Mouse (Mus musculus): ENCODE results near the gene Map2k4. TPM values are rescaled to one million over a fixed set of nuclear protein-coding genes. Genes with fewer than 3 reads are reported as not detected.

Gene Map2k4
- polyA plus RNA-seq, 1 experiment from 2014 or later: 72.1 TPM

- no peaks in the 10 kb centered on the region for H3K9me3 ChIP-seq
- H3K27ac ChIP-seq: no peak overlapping the region
- no peak for ATAC-seq
- no peak overlapping the region for H3K4me3 ChIP-seq (replicated peaks)
- H3K27me3 ChIP-seq: no peaks in the 10 kb centered on the region
- H3K4me2 ChIP-seq (replicated peaks): no peak overlapping the region
- H3K4me1 ChIP-seq (replicated peaks): no peaks in the 10 kb centered on the region
- H3K9ac ChIP-seq (replicated peaks): no peak overlapping the region
- peaks cover 2% of the 10 kb centered on the region; the same call in 1 of the 2 replicates for H3K36me3 ChIP-seq
Observed at GRCm38 (mm10) chr11:65739880-65740279, 48.2 kb downstream of the Map2k4 start.

GRCm38 (mm10) chr11:65734656-65735055 lies 53.4 kb downstream of the Map2k4 start:
- Histone ChIP-seq H3K4me2 (replicated peaks) (no peak overlapping the region), H3K9ac (replicated peaks) (no peak overlapping the region), H3K27ac (no peak overlapping the region), H3K4me1 (replicated peaks) (no peaks in the 10 kb centered on the region), H3K36me3 (peaks cover 8% of the 10 kb centered on the region), H3K4me3 (replicated peaks) (no peak overlapping the region), H3K9me3 (no peaks in the 10 kb centered on the region), H3K27me3 (no peaks in the 10 kb centered on the region)
- ATAC-seq: no peak
- WGBS: 86% methylated on average over 7 of the region's 7 CpGs

GRCm38 (mm10) chr11:65729623-65730217 lies 58.4 kb downstream of the Map2k4 start:
- Histone ChIP-seq H3K4me1 (replicated peaks) (no peaks in the 10 kb centered on the region), H3K4me3 (replicated peaks) (no peak overlapping the region), H3K36me3 (peaks cover 13% of the 10 kb centered on the region), H3K9ac (replicated peaks) (no peak overlapping the region), H3K9me3 (no peaks in the 10 kb centered on the region), H3K27me3 (no peaks in the 10 kb centered on the region), H3K4me2 (replicated peaks) (no peak overlapping the region), H3K27ac (no peak overlapping the region)
- 95% methylated on average over 6 of the region's 6 CpGs for WGBS
- ATAC-seq: no peak

- ATAC-seq: no peak
- Histone ChIP-seq H3K27ac (no peak overlapping the region), H3K9me3 (no peaks in the 10 kb centered on the region), H3K27me3 (no peaks in the 10 kb centered on the region), H3K4me2 (replicated peaks) (no peak overlapping the region), H3K4me3 (replicated peaks) (no peak overlapping the region), H3K9ac (replicated peaks) (no peak overlapping the region), H3K36me3 (peaks cover 10% of the 10 kb centered on the region), H3K4me1 (replicated peaks) (no peaks in the 10 kb centered on the region)
- WGBS: 97% methylated on average over 4 of the region's 4 CpGs
Observed at GRCm38 (mm10) chr11:65728906-65729305, 59.2 kb downstream of the Map2k4 start.

- Histone ChIP-seq H3K4me2 (replicated peaks) (no peak overlapping the region), H3K4me3 (replicated peaks) (no peak overlapping the region), H3K27ac (no peak overlapping the region), H3K4me1 (replicated peaks) (no peaks in the 10 kb centered on the region), H3K9me3 (no peaks in the 10 kb centered on the region), H3K36me3 (peaks cover 13% of the 10 kb centered on the region), H3K27me3 (no peaks in the 10 kb centered on the region), H3K9ac (replicated peaks) (no peak overlapping the region)
- no peak for ATAC-seq
- 84% methylated on average over 2 of the region's 2 CpGs for WGBS
Observed at GRCm38 (mm10) chr11:65723715-65724114, 64.4 kb downstream of the Map2k4 start.

- Histone ChIP-seq H3K4me3 (replicated peaks) (no peak overlapping the region), H3K4me1 (replicated peaks) (no peaks in the 10 kb centered on the region), H3K27ac (no peak overlapping the region), H3K36me3 (peaks cover 13% of the 10 kb centered on the region), H3K9me3 (no peaks in the 10 kb centered on the region), H3K9ac (replicated peaks) (no peak overlapping the region), H3K27me3 (no peaks in the 10 kb centered on the region), H3K4me2 (replicated peaks) (no peak overlapping the region)
- ATAC-seq: no peak
- WGBS: 81% methylated on average over 3 of the region's 3 CpGs
Observed at GRCm38 (mm10) chr11:65721615-65722014, 66.5 kb downstream of the Map2k4 start.

- H3K36me3 ChIP-seq: peaks cover 11% of the 10 kb centered on the region; the same call in 1 of the 2 replicates
- H3K4me1 ChIP-seq (replicated peaks): no peaks in the 10 kb centered on the region
- WGBS: 84% methylated on average over 1 of the region's 1 CpGs
- H3K9me3 ChIP-seq: no peaks in the 10 kb centered on the region
- H3K9ac ChIP-seq (replicated peaks): no peak overlapping the region
- H3K4me3 ChIP-seq (replicated peaks): no peak overlapping the region
- no peak for ATAC-seq
- H3K27me3 ChIP-seq: no peaks in the 10 kb centered on the region
- no peak overlapping the region for H3K4me2 ChIP-seq (replicated peaks)
- no peak overlapping the region for H3K27ac ChIP-seq
Observed at GRCm38 (mm10) chr11:65719960-65720359, 68.1 kb downstream of the Map2k4 start.

- Histone ChIP-seq H3K36me3 (peaks cover 13% of the 10 kb centered on the region; the same call in 1 of the 2 replicates), H3K4me3 (replicated peaks) (no peak overlapping the region), H3K4me2 (replicated peaks) (no peak overlapping the region), H3K27ac (no peak overlapping the region), H3K4me1 (replicated peaks) (peaks cover 9% of the 10 kb centered on the region; the same call in 1 of the 2 replicates), H3K27me3 (no peaks in the 10 kb centered on the region), H3K9ac (replicated peaks) (no peak overlapping the region), H3K9me3 (no peaks in the 10 kb centered on the region)
- ATAC-seq: no peak
- 91% methylated on average over 4 of the region's 4 CpGs for WGBS
Observed at GRCm38 (mm10) chr11:65713830-65714229, 74.3 kb downstream of the Map2k4 start.

GRCm38 (mm10) chr11:65712754-65713306 lies 75.3 kb downstream of the Map2k4 start:
- peaks cover 18% of the 10 kb centered on the region for H3K36me3 ChIP-seq
- no peak overlapping the region for H3K27ac ChIP-seq
- no peaks in the 10 kb centered on the region for H3K9me3 ChIP-seq
- no peak overlapping the region for H3K4me2 ChIP-seq (replicated peaks)
- H3K4me1 ChIP-seq (replicated peaks): peaks cover 9% of the 10 kb centered on the region; the same call in 1 of the 2 replicates
- ATAC-seq: no peak
- no peak overlapping the region for H3K4me3 ChIP-seq (replicated peaks)
- WGBS: 76% methylated on average over 6 of the region's 6 CpGs
- H3K9ac ChIP-seq (replicated peaks): no peak overlapping the region
- no peaks in the 10 kb centered on the region for H3K27me3 ChIP-seq

GRCm38 (mm10) chr11:65706784-65707183 lies 81.3 kb downstream of the Map2k4 start:
- no peaks in the 10 kb centered on the region for H3K27me3 ChIP-seq
- no peak overlapping the region for H3K27ac ChIP-seq
- H3K4me3 ChIP-seq (replicated peaks): no peak overlapping the region
- peaks cover 28% of the 10 kb centered on the region for H3K36me3 ChIP-seq
- ATAC-seq: no peak
- H3K9me3 ChIP-seq: no peaks in the 10 kb centered on the region
- over 99% methylated on average over 4 of the region's 4 CpGs for WGBS
- H3K4me1 ChIP-seq (replicated peaks): no peaks in the 10 kb centered on the region
- no peak overlapping the region for H3K4me2 ChIP-seq (replicated peaks)
- H3K9ac ChIP-seq (replicated peaks): no peak overlapping the region

- no peak overlapping the region for H3K9ac ChIP-seq (replicated peaks)
- H3K4me1 ChIP-seq (replicated peaks): no peaks in the 10 kb centered on the region
- no peak for ATAC-seq
- H3K4me3 ChIP-seq (replicated peaks): no peak overlapping the region
- H3K36me3 ChIP-seq: peaks cover 29% of the 10 kb centered on the region
- H3K9me3 ChIP-seq: no peaks in the 10 kb centered on the region
- H3K27me3 ChIP-seq: no peaks in the 10 kb centered on the region
- no peak overlapping the region for H3K27ac ChIP-seq
- no peak overlapping the region for H3K4me2 ChIP-seq (replicated peaks)
- WGBS: 93% methylated on average over 2 of the region's 2 CpGs
Observed at GRCm38 (mm10) chr11:65706176-65706575, 81.9 kb downstream of the Map2k4 start.

GRCm38 (mm10) chr11:65704861-65705260 lies 83.2 kb downstream of the Map2k4 start:
- Histone ChIP-seq H3K4me3 (replicated peaks) (no peak overlapping the region), H3K4me2 (replicated peaks) (no peak overlapping the region), H3K36me3 (peaks cover 34% of the 10 kb centered on the region), H3K9me3 (no peaks in the 10 kb centered on the region), H3K4me1 (replicated peaks) (no peaks in the 10 kb centered on the region), H3K27ac (no peak overlapping the region), H3K9ac (replicated peaks) (no peak overlapping the region), H3K27me3 (no peaks in the 10 kb centered on the region)
- ATAC-seq: no peak
- 95% methylated on average over 4 of the region's 4 CpGs for WGBS
